Mouse (Mus musculus) forebrain, embryonic 10.5 days (tissue): ENCODE measurements around the gene Gm16181. TPM values are rescaled to one million over a fixed set of nuclear protein-coding genes. Genes with fewer than 3 reads are reported as not detected.
"Not testable (repeated sequence)": the region's sequence is repeated elsewhere in the genome, so short reads cannot be mapped to it uniquely, and the experiment has no call there.

Experiments
- DNase-seq: peaks from one replicate; pipeline ENCODE4 v3.0.0-alpha.2; 2017; ENCODE audit warnings: low spot score; ENCODE audit errors: extremely low spot score
- H3K27ac ChIP-seq: fragments of 300-500 bp; sonication (generic); 2 replicates; pipeline ENCODE4 v1.5.1; 2016; ENCODE audit warnings: mild to moderate bottlenecking
- H3K27me3 ChIP-seq: fragments of 300-500 bp; sonication (generic); 2 replicates; pipeline ENCODE4 v1.6.1; 2016; ENCODE audit warnings: mild to moderate bottlenecking; ENCODE audit not compliant: poor library complexity, severe bottlenecking
- H3K36me3 ChIP-seq: fragments of 300-500 bp; sonication (generic); replicated peaks from 2 replicates; pipeline ENCODE4 v1.6.1; 2016; ENCODE audit warnings: mild to moderate bottlenecking, moderate library complexity
- H3K4me1 ChIP-seq: fragments of 300-500 bp; sonication (generic); 2 replicates; pipeline ENCODE4 v1.6.1; 2016
- H3K4me3 ChIP-seq: fragments of 300-500 bp; sonication (generic); 2 replicates; pipeline ENCODE4 v1.5.1; 2016; ENCODE audit warnings: mild to moderate bottlenecking, moderate library complexity
- H3K9me3 ChIP-seq: fragments of 300-500 bp; sonication (generic); 2 replicates; pipeline ENCODE4 v1.6.1; 2016; ENCODE audit warnings: mild to moderate bottlenecking, moderate library complexity
- WGBS: fragments of 180-500 bp; shearing (Covaris S2); methylation state at CpG from one replicate; pipeline ENCODE4 v1.1.7; 2016; 5-methylcytosine and 5-hydroxymethylcytosine counted together
- polyA plus RNA-seq: library from polyadenylated mRNA; unstranded; fragments of >200 nt; fragmentation: Nextera tagmentation; extraction: Ambion mirVana; gene quantifications from 2 replicates; pipeline ENCODE4 v1.2.1, GENCODE M21; 2016

The Gm16181 gene
- polyA plus RNA-seq, 1 experiment from 2014 or later, result not detected

- no peak overlapping the region for H3K4me3 ChIP-seq
- no peaks in the 10 kb centered on the region for H3K9me3 ChIP-seq
- H3K4me1 ChIP-seq, result no peaks in the 10 kb centered on the region
- H3K27ac ChIP-seq, result no peak overlapping the region
- H3K36me3 ChIP-seq, result peaks cover 82% of the 10 kb centered on the region
- DNase-seq, result no peak
- H3K27me3 ChIP-seq, result no peaks in the 10 kb centered on the region
- WGBS, result 92% methylated on average over 4 of the region's 4 CpGs
Observed at GRCm38 (mm10) chr17:35224641-35225040, 4.0 kb downstream of the Gm16181 start.

- H3K4me3 ChIP-seq, result no peak overlapping the region
- H3K27me3 ChIP-seq, result no peaks in the 10 kb centered on the region
- H3K27ac ChIP-seq, result no peak overlapping the region
- no peaks in the 10 kb centered on the region for H3K9me3 ChIP-seq
- no peak for DNase-seq
- peaks cover 82% of the 10 kb centered on the region for H3K36me3 ChIP-seq
- H3K4me1 ChIP-seq, result no peaks in the 10 kb centered on the region
- 94% methylated on average over 5 of the region's 5 CpGs for WGBS
Observed at GRCm38 (mm10) chr17:35225456-35225855, 4.8 kb downstream of the Gm16181 start.

- WGBS, result 86% methylated on average over 14 of the region's 14 CpGs
- Histone ChIP-seq H3K27me3 (no peaks in the 10 kb centered on the region), H3K9me3 (no peaks in the 10 kb centered on the region), H3K4me3 (no peak overlapping the region), H3K27ac (no peak overlapping the region), H3K4me1 (peaks cover under 1% of the 10 kb centered on the region), H3K36me3 (peaks cover 84% of the 10 kb centered on the region)
- no peak for DNase-seq
Observed at GRCm38 (mm10) chr17:35226561-35227046, 6.0 kb downstream of the Gm16181 start.

- Histone ChIP-seq H3K36me3 (peaks cover 66% of the 10 kb centered on the region), H3K4me1 (peaks cover 29% of the 10 kb centered on the region), H3K27me3 (no peaks in the 10 kb centered on the region), H3K4me3 (no peak overlapping the region), H3K27ac (no peak overlapping the region), H3K9me3 (no peaks in the 10 kb centered on the region)
- DNase-seq, result no peak
- WGBS, result 94% methylated on average over 10 of the region's 10 CpGs
Observed at GRCm38 (mm10) chr17:35231022-35231421, 10.4 kb downstream of the Gm16181 start.

- Histone ChIP-seq H3K9me3 (no peaks in the 10 kb centered on the region), H3K27me3 (no peaks in the 10 kb centered on the region), H3K27ac (no peak overlapping the region), H3K4me1 (peaks cover 39% of the 10 kb centered on the region), H3K36me3 (peaks cover 60% of the 10 kb centered on the region), H3K4me3 (peak overlapping the region; percentile 23; the same call in 1 of the 2 replicates)
- peak; percentile 86 for DNase-seq
- 16% methylated on average over 12 of the region's 12 CpGs for WGBS
Observed at GRCm38 (mm10) chr17:35232043-35232442, 11.4 kb downstream of the Gm16181 start.

GRCm38 (mm10) chr17:35232659-35233058 lies 12.0 kb downstream of the Gm16181 start:
- no peak overlapping the region for H3K4me3 ChIP-seq
- peaks cover 57% of the 10 kb centered on the region for H3K36me3 ChIP-seq
- DNase-seq, result no peak
- peaks cover 41% of the 10 kb centered on the region for H3K4me1 ChIP-seq
- H3K9me3 ChIP-seq, result no peaks in the 10 kb centered on the region
- no peak overlapping the region for H3K27ac ChIP-seq
- whole genome bisulfite sequencing, result 92% methylated on average over 5 of the region's 5 CpGs
- H3K27me3 ChIP-seq, result no peaks in the 10 kb centered on the region

GRCm38 (mm10) chr17:35233114-35233980 lies 12.7 kb downstream of the Gm16181 start, which contains the start of gene Atp6v1g2:
Gene Atp6v1g2, plus strand, starts transcription at chr17:35233660.
- Histone ChIP-seq H3K4me1 (peaks cover 41% of the 10 kb centered on the region), H3K36me3 (peaks cover 50% of the 10 kb centered on the region), H3K27ac (peak within 1 kb of the TSS; percentile 98), H3K9me3 (no peaks in the 10 kb centered on the region), H3K27me3 (no peaks in the 10 kb centered on the region), H3K4me3 (peak within 1 kb of the TSS; percentile 75)
- no peak for DNase-seq
- 93% methylated on average over 18 of the region's 18 CpGs for WGBS

GRCm38 (mm10) chr17:35234090-35234489 lies 13.5 kb downstream of the Gm16181 start:
- H3K4me3 ChIP-seq, result peak overlapping the region; percentile 75
- H3K27ac ChIP-seq, H3K27me3 ChIP-seq, DNase-seq, H3K9me3 ChIP-seq: not testable (repeated sequence)
- 92% methylated on average over 7 of the region's 7 CpGs for WGBS
- H3K4me1 ChIP-seq, result peaks cover 41% of the 10 kb centered on the region
- peaks cover 43% of the 10 kb centered on the region for H3K36me3 ChIP-seq

GRCm38 (mm10) chr17:35234903-35235302 lies 14.3 kb downstream of the Gm16181 start:
- 9% methylated on average over 31 of the region's 31 CpGs for WGBS
- Histone ChIP-seq H3K27me3 (no peaks in the 10 kb centered on the region), H3K4me3 (peak overlapping the region; percentile 75), H3K27ac (peak overlapping the region; percentile 98), H3K9me3 (no peaks in the 10 kb centered on the region), H3K4me1 (peaks cover 41% of the 10 kb centered on the region), H3K36me3 (peaks cover 35% of the 10 kb centered on the region)
- peak; percentile 63 for DNase-seq

GRCm38 (mm10) chr17:35235614-35236389 lies 15.2 kb downstream of the Gm16181 start, which contains the start of gene Nfkbil1:
Gene Nfkbil1, minus strand, starts transcription at chr17:35235792.
- H3K4me1 ChIP-seq, result peaks cover 50% of the 10 kb centered on the region
- peak within 1 kb of the TSS; percentile 98 for H3K27ac ChIP-seq
- H3K36me3 ChIP-seq, result peaks cover 26% of the 10 kb centered on the region
- no peaks in the 10 kb centered on the region for H3K27me3 ChIP-seq
- peak within 1 kb of the TSS; percentile 75 for H3K4me3 ChIP-seq
- H3K9me3 ChIP-seq, result no peaks in the 10 kb centered on the region
- peak; percentile 88 for DNase-seq
- under 1% methylated on average over 35 of the region's 35 CpGs for WGBS

GRCm38 (mm10) chr17:35236390-35236746 lies 15.7 kb downstream of the Gm16181 start:
- Histone ChIP-seq H3K4me1 (peaks cover 56% of the 10 kb centered on the region), H3K27me3 (no peaks in the 10 kb centered on the region), H3K36me3 (peaks cover 20% of the 10 kb centered on the region), H3K27ac (peak overlapping the region; percentile 98), H3K4me3 (peak overlapping the region; percentile 75), H3K9me3 (no peaks in the 10 kb centered on the region)
- DNase-seq, result peak; percentile 97
- WGBS, result 0% methylated on average over 18 of the region's 18 CpGs

- H3K4me1 ChIP-seq, result peaks cover 54% of the 10 kb centered on the region
- H3K4me3 ChIP-seq, result peak overlapping the region; percentile 75
- DNase-seq, result no peak
- peak overlapping the region; percentile 98; the same call in 1 of the 2 replicates for H3K27ac ChIP-seq
- H3K27me3 ChIP-seq, result no peaks in the 10 kb centered on the region
- no peaks in the 10 kb centered on the region for H3K9me3 ChIP-seq
- 78% methylated on average over 9 of the region's 9 CpGs for WGBS
- peaks cover 17% of the 10 kb centered on the region for H3K36me3 ChIP-seq
Observed at GRCm38 (mm10) chr17:35236996-35237395, 16.4 kb downstream of the Gm16181 start.
